Mouse (Mus musculus): ENCODE data around the gene BC048403. TPM values are rescaled to one million over a fixed set of nuclear protein-coding genes. Genes with fewer than 3 reads are reported as not detected.

Gene BC048403
- polyA plus RNA-seq, 1 experiment from 2014 or later: 3.9 TPM

GRCm38 (mm10) chr10:121727151-121727550, 12.6 kb upstream of the BC048403 start:
- no peak for DNase-seq (ENCODE audit: low spot score)

GRCm38 (mm10) chr10:121728226-121728625, 11.5 kb upstream of the BC048403 start:
- no peak overlapping the region for H3K27ac ChIP-seq
- WGBS: 93% methylated on average over 4 of the region's 4 CpGs
- DNase-seq (ENCODE audit: low spot score): no peak
- no peaks in the 10 kb centered on the region for H3K9me3 ChIP-seq
- no peaks in the 10 kb centered on the region for H3K27me3 ChIP-seq (ENCODE audit: insufficient read depth, poor library complexity, severe bottlenecking)
- H3K36me3 ChIP-seq: no peaks in the 10 kb centered on the region
- H3K4me3 ChIP-seq: no peak overlapping the region
- H3K4me1 ChIP-seq: no peaks in the 10 kb centered on the region

More at GRCm38 (mm10) chr10:121727151-121727550, 12.6 kb upstream of the BC048403 start:
- H3K27ac ChIP-seq: no peak overlapping the region
- H3K27me3 ChIP-seq (ENCODE audit: insufficient read depth, poor library complexity, severe bottlenecking): no peaks in the 10 kb centered on the region
- WGBS: 65% methylated on average over 4 of the region's 4 CpGs
- 0 out of 2 replicates have a peak, but pooled peaks cover 1% of the 10 kb centered on the region for H3K9me3 ChIP-seq
- no peak overlapping the region for H3K4me3 ChIP-seq
- no peaks in the 10 kb centered on the region for H3K36me3 ChIP-seq
- H3K4me1 ChIP-seq: no peaks in the 10 kb centered on the region

- no peak for DNase-seq (ENCODE audit: low spot score)
- no peak overlapping the region for H3K4me3 ChIP-seq
- 88% methylated on average over 8 of the region's 8 CpGs for WGBS
- no peaks in the 10 kb centered on the region for H3K4me1 ChIP-seq
- no peaks in the 10 kb centered on the region for H3K36me3 ChIP-seq
- no peak overlapping the region for H3K27ac ChIP-seq
- no peaks in the 10 kb centered on the region for H3K27me3 ChIP-seq (ENCODE audit: insufficient read depth, poor library complexity, severe bottlenecking)
- no peaks in the 10 kb centered on the region for H3K9me3 ChIP-seq
Measured at GRCm38 (mm10) chr10:121731048-121731725, 8.6 kb upstream of the BC048403 start.

- no peak for DNase-seq (ENCODE audit: low spot score)
Measured at GRCm38 (mm10) chr10:121732542-121732941, 7.2 kb upstream of the BC048403 start.

GRCm38 (mm10) chr10:121737256-121737655, 2.5 kb upstream of the BC048403 start:
- no peak overlapping the region for H3K4me3 ChIP-seq
- no peaks in the 10 kb centered on the region for H3K27me3 ChIP-seq (ENCODE audit: insufficient read depth, poor library complexity, severe bottlenecking)
- no peak for DNase-seq (ENCODE audit: low spot score)
- H3K4me1 ChIP-seq: peaks cover 6% of the 10 kb centered on the region
- H3K36me3 ChIP-seq: no peaks in the 10 kb centered on the region
- no peaks in the 10 kb centered on the region for H3K9me3 ChIP-seq
- H3K27ac ChIP-seq: no peak overlapping the region
- 85% methylated on average over 3 of the region's 3 CpGs for WGBS

More at GRCm38 (mm10) chr10:121732542-121732941, 7.2 kb upstream of the BC048403 start:
- H3K4me1 ChIP-seq: no peaks in the 10 kb centered on the region
- 84% methylated on average over 9 of the region's 9 CpGs for WGBS
- H3K9me3 ChIP-seq: no peaks in the 10 kb centered on the region
- H3K4me3 ChIP-seq: no peak overlapping the region
- no peaks in the 10 kb centered on the region for H3K27me3 ChIP-seq (ENCODE audit: insufficient read depth, poor library complexity, severe bottlenecking)
- H3K27ac ChIP-seq: no peak overlapping the region
- no peaks in the 10 kb centered on the region for H3K36me3 ChIP-seq

- Histone ChIP-seq H3K36me3 (peaks cover 30% of the 10 kb centered on the region), H3K4me1 (peaks cover 6% of the 10 kb centered on the region), H3K27me3 (ENCODE audit: insufficient read depth, poor library complexity, severe bottlenecking) (no peaks in the 10 kb centered on the region), H3K27ac (no peak overlapping the region), H3K4me3 (no peak overlapping the region), H3K9me3 (no peaks in the 10 kb centered on the region)
- 82% methylated on average over 4 of the region's 4 CpGs for WGBS
- no peak for DNase-seq (ENCODE audit: low spot score)
Measured at GRCm38 (mm10) chr10:121742336-121742735, 2.6 kb downstream of the BC048403 start.

- no peaks in the 10 kb centered on the region for H3K4me1 ChIP-seq
- DNase-seq (ENCODE audit: low spot score): no peak
- H3K4me3 ChIP-seq: no peak overlapping the region
- H3K27ac ChIP-seq: no peak overlapping the region
- no peaks in the 10 kb centered on the region for H3K27me3 ChIP-seq (ENCODE audit: insufficient read depth, poor library complexity, severe bottlenecking)
- H3K9me3 ChIP-seq: no peaks in the 10 kb centered on the region
- H3K36me3 ChIP-seq: peaks cover 53% of the 10 kb centered on the region
- 91% methylated on average over 12 of the region's 12 CpGs for WGBS
Measured at GRCm38 (mm10) chr10:121750175-121750574, 10.4 kb downstream of the BC048403 start.

GRCm38 (mm10) chr10:121754237-121754636, 14.5 kb downstream of the BC048403 start:
- no peak for DNase-seq (ENCODE audit: low spot score)
- Histone ChIP-seq H3K27me3 (ENCODE audit: insufficient read depth, poor library complexity, severe bottlenecking) (no peaks in the 10 kb centered on the region), H3K9me3 (no peaks in the 10 kb centered on the region), H3K4me1 (no peaks in the 10 kb centered on the region), H3K27ac (no peak overlapping the region), H3K36me3 (peaks cover 20% of the 10 kb centered on the region), H3K4me3 (no peak overlapping the region)
- 76% methylated on average over 5 of the region's 5 CpGs for WGBS

- H3K27ac ChIP-seq: no peak overlapping the region
- WGBS: 49% methylated on average over 1 of the region's 1 CpGs
Measured at GRCm38 (mm10) chr10:121755822-121756221, 16.1 kb downstream of the BC048403 start.

GRCm38 (mm10) chr10:121756677-121757076, 16.9 kb downstream of the BC048403 start:
- Histone ChIP-seq H3K4me1 (no peaks in the 10 kb centered on the region), H3K27ac (no peak overlapping the region), H3K4me3 (no peak overlapping the region), H3K27me3 (ENCODE audit: insufficient read depth, poor library complexity, severe bottlenecking) (no peaks in the 10 kb centered on the region), H3K9me3 (no peaks in the 10 kb centered on the region), H3K36me3 (0 out of 2 replicates have a peak, but pooled peaks cover 8% of the 10 kb centered on the region)
- DNase-seq (ENCODE audit: low spot score): no peak
- 79% methylated on average over 4 of the region's 4 CpGs for WGBS

More at GRCm38 (mm10) chr10:121755822-121756221, 16.1 kb downstream of the BC048403 start:
- DNase-seq (ENCODE audit: low spot score): no peak
- H3K9me3 ChIP-seq: no peaks in the 10 kb centered on the region
- no peaks in the 10 kb centered on the region for H3K27me3 ChIP-seq (ENCODE audit: insufficient read depth, poor library complexity, severe bottlenecking)
- H3K4me1 ChIP-seq: no peaks in the 10 kb centered on the region
- no peak overlapping the region for H3K4me3 ChIP-seq
- H3K36me3 ChIP-seq: peaks cover 11% of the 10 kb centered on the region; the same call in 1 of the 2 replicates

- no peak overlapping the region for H3K4me3 ChIP-seq
- no peaks in the 10 kb centered on the region for H3K27me3 ChIP-seq (ENCODE audit: insufficient read depth, poor library complexity, severe bottlenecking)
- H3K9me3 ChIP-seq: no peaks in the 10 kb centered on the region
- no peaks in the 10 kb centered on the region for H3K36me3 ChIP-seq
- no peaks in the 10 kb centered on the region for H3K4me1 ChIP-seq
- WGBS: 54% methylated on average over 8 of the region's 8 CpGs
- no peak overlapping the region for H3K27ac ChIP-seq
- no peak for DNase-seq (ENCODE audit: low spot score)
Measured at GRCm38 (mm10) chr10:121759095-121759494, 19.4 kb downstream of the BC048403 start.

- no peaks in the 10 kb centered on the region for H3K9me3 ChIP-seq
- H3K36me3 ChIP-seq: no peaks in the 10 kb centered on the region
- H3K27ac ChIP-seq: no peak overlapping the region
- WGBS: 89% methylated on average over 9 of the region's 9 CpGs
- no peaks in the 10 kb centered on the region for H3K27me3 ChIP-seq (ENCODE audit: insufficient read depth, poor library complexity, severe bottlenecking)
- DNase-seq (ENCODE audit: low spot score): no peak
- H3K4me3 ChIP-seq: no peak overlapping the region
- no peaks in the 10 kb centered on the region for H3K4me1 ChIP-seq
Measured at GRCm38 (mm10) chr10:121762141-121762540, 22.4 kb downstream of the BC048403 start.

- no peak overlapping the region for H3K4me3 ChIP-seq
- no peaks in the 10 kb centered on the region for H3K9me3 ChIP-seq
- H3K27ac ChIP-seq: no peak overlapping the region
- H3K27me3 ChIP-seq (ENCODE audit: insufficient read depth, poor library complexity, severe bottlenecking): no peaks in the 10 kb centered on the region
- no peaks in the 10 kb centered on the region for H3K4me1 ChIP-seq
- 80% methylated on average over 7 of the region's 13 CpGs for WGBS
- no peak for DNase-seq (ENCODE audit: low spot score)
- H3K36me3 ChIP-seq: no peaks in the 10 kb centered on the region
Measured at GRCm38 (mm10) chr10:121763191-121763590, 23.5 kb downstream of the BC048403 start.
